Mouse (Mus musculus) brain, adult 2 months (tissue): ENCODE measurements around the gene Taf6.
A peak's percentile ranks its signal among the peaks of the same experiment; 100 is the strongest.

ENCODE experiments used
- DNase-seq: peaks from one replicate; pipeline ENCODE4 v3.0.0; 2011; ENCODE audit warnings: low read depth, low spot score

The Taf6 gene

GRCm38 (mm10) chr5:138171695-138172491 is 15.4 kb downstream of the Taf6 start, which contains the start of the genes Ap4m1 and Mcm7:
Gene Ap4m1 (plus strand): TSS chr5:138172002.
Gene Mcm7 (minus strand): TSS chr5:138172422.
- DNase-seq, result peak; percentile 100

GRCm38 (mm10) chr5:138170936-138171561 is 16.2 kb downstream of the Taf6 start:
- DNase-seq, result peak; percentile 99

GRCm38 (mm10) chr5:138165594-138165993 is 21.7 kb downstream of the Taf6 start:
- no peak for DNase-seq

- no peak for DNase-seq
These were observed 23.6 kb downstream of the Taf6 start for GRCm38 (mm10) chr5:138163610-138164009.

GRCm38 (mm10) chr5:138163046-138163445 is 24.2 kb downstream of the Taf6 start:
- DNase-seq, result no peak

- peak; percentile 97 for DNase-seq
These were observed 26.2 kb downstream of the Taf6 start, which contains the start of gene Cops6 for GRCm38 (mm10) chr5:138160842-138161665. Gene Cops6 (plus strand): TSS chr5:138161071.

GRCm38 (mm10) chr5:138160224-138160762 is 27.0 kb downstream of the Taf6 start:
- DNase-seq, result no peak

- peak; percentile 99 for DNase-seq
These were observed 31.7 kb downstream of the Taf6 start, which contains the start of gene Zfp113 for GRCm38 (mm10) chr5:138155443-138155976. Gene Zfp113 (minus strand): TSS chr5:138155744.

- no peak for DNase-seq
These were observed 32.9 kb downstream of the Taf6 start for GRCm38 (mm10) chr5:138154390-138154789.

- no peak for DNase-seq
These were observed 48.7 kb downstream of the Taf6 start for GRCm38 (mm10) chr5:138138585-138138984.

- DNase-seq, result peak; percentile 64
These were observed 49.2 kb downstream of the Taf6 start for GRCm38 (mm10) chr5:138137935-138138549.

GRCm38 (mm10) chr5:138137257-138137656 is 50.0 kb downstream of the Taf6 start:
- DNase-seq, result no peak

- no peak for DNase-seq
These were observed 54.7 kb downstream of the Taf6 start for GRCm38 (mm10) chr5:138132425-138133064.
